ENCODE assay signal across 21 mouse cellular contexts in the genomic region with DNA sequence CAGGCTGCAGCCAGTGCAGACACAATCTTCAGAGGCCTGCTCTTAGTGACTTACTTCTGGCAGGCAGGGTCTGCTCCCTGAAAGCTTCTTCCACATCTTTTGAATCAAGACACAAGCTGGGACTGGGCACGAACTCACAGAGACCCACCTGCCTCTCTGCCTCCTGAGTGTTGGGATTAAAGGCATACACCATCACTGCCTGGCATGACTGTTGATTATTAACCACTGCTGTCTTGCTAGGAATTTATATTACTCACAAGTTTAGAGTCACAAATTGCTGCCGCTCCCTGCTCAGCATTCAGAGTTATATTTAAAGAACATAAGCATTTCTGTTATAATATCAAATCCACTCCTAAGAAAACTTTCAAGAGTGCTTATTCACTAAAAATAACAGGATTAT. TPM values are rescaled to one million over a fixed set of nuclear protein-coding genes. Genes with fewer than 3 reads are reported as not detected.
DNase-seq lines count a peak whose midpoint lies in the region; ATAC-seq and TF ChIP-seq lines count a peak whose summit lies in the region.
"Had no signal": no experiment of that assay in that cellular context is flagged by ENCODE, and none has a peak within 500 bp of the region (broad histone marks: within the 10 kb centered on the region; RNA-seq: fewer than 3 reads in every experiment).

No protein-coding gene starts in this region.

- peaks cover 2% of the 10 kb centered on the region; the same call in 1 of the 2 replicates for H3K9me3 ChIP-seq in heart, embryonic 16.5 days (replicated peaks; ENCODE audit: control insufficient read depth, low read length)
- no peaks in the 10 kb centered on the region; the same call in 1 of the 2 replicates for H3K9me3 ChIP-seq in heart, embryonic 11.5 days (replicated peaks; ENCODE audit: control insufficient read depth, low read length)
- no peaks in the 10 kb centered on the region for H3K9me3 ChIP-seq in lung, embryonic 15.5 days
- 0 out of 2 replicates have a peak, but pooled peaks cover 6% of the 10 kb centered on the region for H3K9me3 ChIP-seq in intestine, embryonic 16.5 days (ENCODE audit: control insufficient read depth, low read length)
- H3K9me3 ChIP-seq: forebrain, embryonic 13.5 days had no signal

- no peak for DNase-seq in lung, postnatal 10 days
- no peak for DNase-seq in adrenal gland, postnatal 14 days
- DNase-seq in ovary, postnatal 10 days (ENCODE audit: low spot score): no peak
- DNase-seq: cerebellum, postnatal 25 days; gastrocnemius, postnatal 36 days; heart, postnatal 4 days; left cerebral cortex, postnatal 4 days; lung, adult 18-20 months; right cerebral cortex, adult 18-20 months; thymus, postnatal 36 days had no signal

- no peaks in the 10 kb centered on the region for H3K27me3 ChIP-seq in heart, embryonic 16.5 days (ENCODE audit: control insufficient read depth, insufficient read depth, low read length)
- H3K27me3 ChIP-seq in heart, embryonic 11.5 days (ENCODE audit: control insufficient read depth, insufficient read depth, low read length): no peaks in the 10 kb centered on the region
- no peaks in the 10 kb centered on the region for H3K27me3 ChIP-seq in lung, embryonic 15.5 days
- no peaks in the 10 kb centered on the region for H3K27me3 ChIP-seq in intestine, embryonic 16.5 days (replicated peaks; ENCODE audit: control insufficient read depth, insufficient read depth, low read length)
- H3K27me3 ChIP-seq: CH12.LX; forebrain, embryonic 13.5 days; heart, embryonic 12.5 days had no signal

- H3K4me3 ChIP-seq in heart, embryonic 16.5 days (ENCODE audit: low read length): no peak overlapping the region
- H3K4me3 ChIP-seq in heart, embryonic 11.5 days (ENCODE audit: low read depth, low read length): no peak overlapping the region
- no peak overlapping the region for H3K4me3 ChIP-seq in lung, embryonic 15.5 days
- no peak overlapping the region for H3K4me3 ChIP-seq in intestine, embryonic 16.5 days (ENCODE audit: low read length)
- H3K4me3 ChIP-seq in olfactory bulb, adult 2 months (ENCODE audit: insufficient read depth, low read depth, low read length): no peak overlapping the region
- H3K4me3 ChIP-seq: forebrain, embryonic 13.5 days; heart, embryonic 12.5 days had no signal

- TF ChIP-seq CTCF in olfactory bulb, adult 2 months (IDR thresholded peaks at IDR 0.05; ENCODE audit: insufficient read depth, low read depth, low read length): no peak

- H3K9ac ChIP-seq in heart, embryonic 16.5 days (ENCODE audit: low read length): no peak overlapping the region
- H3K9ac ChIP-seq in heart, embryonic 11.5 days (ENCODE audit: low read depth, low read length): no peak overlapping the region
- H3K9ac ChIP-seq in lung, embryonic 15.5 days: no peak overlapping the region
- H3K9ac ChIP-seq in intestine, embryonic 16.5 days (ENCODE audit: low read depth, low read length): no peak overlapping the region
- H3K9ac ChIP-seq: forebrain, embryonic 13.5 days; heart, embryonic 12.5 days had no signal

- ATAC-seq in heart, embryonic 16.5 days (replicated peaks; ENCODE audit: extremely low read depth, insufficient read depth, low FRiP score): no peak
- no peak for ATAC-seq in heart, embryonic 11.5 days (replicated peaks; ENCODE audit: insufficient number of reproducible peaks, low FRiP score, low TSS enrichment)
- ATAC-seq in lung, embryonic 15.5 days (ENCODE audit: borderline replicate concordance, extremely low read depth, low FRiP score, low TSS enrichment): no peak
- ATAC-seq in intestine, embryonic 16.5 days: peak; percentile 67
- ATAC-seq: forebrain, embryonic 13.5 days; inflammation-experienced regulatory T-cells, adult 6 months had no signal

- TF ChIP-seq POLR2A in olfactory bulb, adult 2 months (IDR thresholded peaks at IDR 0.05; ENCODE audit: insufficient read depth, low read depth, low read length): no peak

- no peak overlapping the region for H3K4me2 ChIP-seq in heart, embryonic 16.5 days (ENCODE audit: low read depth, low read length)
- no peak overlapping the region for H3K4me2 ChIP-seq in heart, embryonic 11.5 days
- no peak overlapping the region for H3K4me2 ChIP-seq in lung, embryonic 15.5 days
- H3K4me2 ChIP-seq in intestine, embryonic 16.5 days (ENCODE audit: low read depth, low read length): no peak overlapping the region
- H3K4me2 ChIP-seq: forebrain, embryonic 13.5 days; heart, embryonic 12.5 days had no signal

- H3K27ac ChIP-seq in heart, embryonic 16.5 days (ENCODE audit: low read length): peak overlapping the region; percentile 31; the same call in 1 of the 2 replicates
- H3K27ac ChIP-seq in heart, embryonic 11.5 days (ENCODE audit: low read depth, low read length): no peak overlapping the region
- peak overlapping the region; percentile 76 for H3K27ac ChIP-seq in lung, embryonic 15.5 days
- peak overlapping the region; percentile 86 for H3K27ac ChIP-seq in intestine, embryonic 16.5 days (ENCODE audit: low read length)
- H3K27ac ChIP-seq in olfactory bulb, adult 2 months (ENCODE audit: insufficient read depth, low read depth, low read length): peak overlapping the region; percentile 33; the same call in 1 of the 2 replicates
- H3K27ac ChIP-seq: forebrain, embryonic 13.5 days had no signal

- 88% methylated on average over 2 of the region's 2 CpGs for WGBS in heart, embryonic 16.5 days
- WGBS in heart, embryonic 11.5 days (ENCODE audit: insufficient replicate concordance): 97% methylated on average over 2 of the region's 2 CpGs
- WGBS in lung, embryonic 15.5 days: 68% methylated on average over 2 of the region's 2 CpGs
- 61% methylated on average over 2 of the region's 2 CpGs for WGBS in intestine, embryonic 16.5 days
- 40% methylated on average over 2 of the region's 2 CpGs for WGBS in olfactory bulb, adult 2 months

- peaks cover 18% of the 10 kb centered on the region; the same call in 1 of the 2 replicates for H3K36me3 ChIP-seq in heart, embryonic 16.5 days (ENCODE audit: control insufficient read depth, insufficient read depth)
- H3K36me3 ChIP-seq in heart, embryonic 11.5 days (ENCODE audit: control insufficient read depth, insufficient read depth, low read length): no peaks in the 10 kb centered on the region
- H3K36me3 ChIP-seq in lung, embryonic 15.5 days: peaks cover 10% of the 10 kb centered on the region
- peaks cover 5% of the 10 kb centered on the region; the same call in 1 of the 2 replicates for H3K36me3 ChIP-seq in intestine, embryonic 16.5 days (ENCODE audit: control insufficient read depth, insufficient read depth, low read length)

- peaks cover 26% of the 10 kb centered on the region for H3K4me1 ChIP-seq in heart, embryonic 16.5 days (ENCODE audit: control insufficient read depth, insufficient read depth, low read length)
- H3K4me1 ChIP-seq in heart, embryonic 11.5 days (ENCODE audit: control insufficient read depth, insufficient read depth, low read length): peaks cover 18% of the 10 kb centered on the region
- H3K4me1 ChIP-seq in lung, embryonic 15.5 days: peaks cover 37% of the 10 kb centered on the region
- peaks cover 31% of the 10 kb centered on the region for H3K4me1 ChIP-seq in intestine, embryonic 16.5 days (ENCODE audit: control insufficient read depth, insufficient read depth, low read length)
- peaks cover 28% of the 10 kb centered on the region for H3K4me1 ChIP-seq in olfactory bulb, adult 2 months (ENCODE audit: control insufficient read depth, insufficient read depth, low read length)
- H3K4me1 ChIP-seq: forebrain, embryonic 13.5 days had no signal

RNA-seq across cellular contexts. Expression of gene Ryk, which starts 23.1 kb away (rescaled TPM):
- polyA plus RNA-seq in heart, embryonic 16.5 days (2015; fragmentation: Nextera tagmentation; extraction: Ambion mirVana): 12.5 and 15.5 TPM in 2 replicates
- polyA plus RNA-seq in heart, embryonic 11.5 days (2014; fragmentation: Nextera tagmentation; extraction: Ambion mirVana): 17.4 and 20.4 TPM in 2 replicates
- polyA plus RNA-seq in lung, embryonic 15.5 days (2015; fragmentation: Nextera tagmentation; extraction: Ambion mirVana): 23.4 and 25.6 TPM in 2 replicates
- 13.5 and 14.4 TPM in 2 replicates for polyA plus RNA-seq in intestine, embryonic 16.5 days (2015; fragmentation: Nextera tagmentation; extraction: Ambion mirVana)
- polyA plus RNA-seq in olfactory bulb, adult 2 months (2012; ENCODE audit: insufficient read depth, insufficient read length, low replicate concordance, missing spikeins): not detected in 2 replicates
- total RNA-seq in adrenal gland, postnatal 14 days (2021): 54.6 and 56.0 TPM in 2 replicates
- total RNA-seq: monocyte, adult 5-6 weeks; neutrophil, adult 5-6 weeks had no signal

Comparison
In these comparisons a context has a peak if more than half of its experiments do, and no peak if none do; other contexts are left out.
1. RNA of gene Ryk, which starts 23.1 kb away (polyA plus RNA-seq): 23.4 to 25.6 TPM in lung, embryonic 15.5 days, 17.4 to 20.4 TPM in heart, embryonic 11.5 days, 13.5 to 14.4 TPM in intestine, embryonic 16.5 days and 12.5 to 15.5 TPM in heart, embryonic 16.5 days; not detected in olfactory bulb, adult 2 months; every median in the first group is over 10 times any median in the second.